Mouse (Mus musculus) forebrain, postnatal 0 days (tissue): ENCODE measurements around the gene Bicd2. TPM values are rescaled to one million over a fixed set of nuclear protein-coding genes. Genes with fewer than 3 reads are reported as not detected.

Experiments used
- ATAC-seq: fragments of 200-750 bp; cut with Nextera tagmentation; 2 replicates; pipeline ENCODE4 v1.8.0; 2017; ENCODE audit warnings: mild to moderate bottlenecking, moderate library complexity
- DNase-seq: peaks from one replicate; pipeline ENCODE4 v3.0.0-alpha.2; 2015
- H3K27ac ChIP-seq: fragments of 300-500 bp; sonication (generic); 2 replicates; pipeline ENCODE4 v1.5.1; 2014; ENCODE audit warnings: low read depth, mild to moderate bottlenecking, antibody characterized with exemption, low read length, moderate library complexity, mixed read lengths
- H3K27me3 ChIP-seq: fragments of 300-500 bp; sonication (generic); 2 replicates; pipeline ENCODE4 v1.6.1; 2014; ENCODE audit warnings: mild to moderate bottlenecking, low read length, mixed read lengths; ENCODE audit not compliant: insufficient read depth
- H3K36me3 ChIP-seq: fragments of 300-500 bp; sonication (generic); 2 replicates; pipeline ENCODE4 v1.6.1; 2014; ENCODE audit warnings: mild to moderate bottlenecking, moderate library complexity; ENCODE audit not compliant: insufficient read depth
- H3K4me1 ChIP-seq: fragments of 300-500 bp; sonication (generic); 2 replicates; pipeline ENCODE4 v1.6.1; 2014; ENCODE audit warnings: antibody characterized with exemption; ENCODE audit not compliant: insufficient read depth
- H3K4me2 ChIP-seq: fragments of 300-500 bp; sonication (generic); 2 replicates; pipeline ENCODE4 v1.6.1; 2014; ENCODE audit warnings: low read depth, mild to moderate bottlenecking, moderate library complexity
- H3K4me3 ChIP-seq: fragments of 300-500 bp; sonication (generic); 2 replicates; pipeline ENCODE4 v1.5.1; 2014; ENCODE audit warnings: low read depth, low read length, mixed read lengths
- H3K9ac ChIP-seq: fragments of 300-500 bp; sonication (generic); 2 replicates; pipeline ENCODE4 v1.6.1; 2014; ENCODE audit warnings: mild to moderate bottlenecking
- H3K9me3 ChIP-seq: fragments of 300-500 bp; sonication (generic); 2 replicates; pipeline ENCODE4 v1.6.1; 2016; ENCODE audit warnings: low read length
- CTCF ChIP-seq: sonication (generic); IDR thresholded peaks from 2 replicates; pipeline ENCODE4 v1.5.1; 2016; ENCODE audit warnings: antibody characterized with exemption, control low read depth, low read depth
- WGBS: fragments of 180-500 bp; shearing (Covaris S2); extraction: QIAGEN DNeasy Blood & Tissue Kit; methylation state at CpG from one replicate; pipeline ENCODE4 v1.1.7; 2014; 5-methylcytosine and 5-hydroxymethylcytosine counted together
- polyA plus RNA-seq: library from polyadenylated mRNA; unstranded; fragments of >200 nt; fragmentation: Nextera tagmentation; extraction: Ambion mirVana; gene quantifications from 2 replicates; pipeline ENCODE4 v1.2.1, GENCODE M21; 2015
- total RNA-seq: library from RNA; depleted of rRNA; stranded (reverse); fragments of >200 nt; gene quantifications from 2 replicates; pipeline ENCODE4 v1.2.3, GENCODE M21; 2014; rRNA removed

Bicd2 gene
- total RNA-seq (40.9 and 50.9 TPM in 2 replicates), polyA plus RNA-seq (20.8 and 23.7 TPM in 2 replicates)

DNA sequence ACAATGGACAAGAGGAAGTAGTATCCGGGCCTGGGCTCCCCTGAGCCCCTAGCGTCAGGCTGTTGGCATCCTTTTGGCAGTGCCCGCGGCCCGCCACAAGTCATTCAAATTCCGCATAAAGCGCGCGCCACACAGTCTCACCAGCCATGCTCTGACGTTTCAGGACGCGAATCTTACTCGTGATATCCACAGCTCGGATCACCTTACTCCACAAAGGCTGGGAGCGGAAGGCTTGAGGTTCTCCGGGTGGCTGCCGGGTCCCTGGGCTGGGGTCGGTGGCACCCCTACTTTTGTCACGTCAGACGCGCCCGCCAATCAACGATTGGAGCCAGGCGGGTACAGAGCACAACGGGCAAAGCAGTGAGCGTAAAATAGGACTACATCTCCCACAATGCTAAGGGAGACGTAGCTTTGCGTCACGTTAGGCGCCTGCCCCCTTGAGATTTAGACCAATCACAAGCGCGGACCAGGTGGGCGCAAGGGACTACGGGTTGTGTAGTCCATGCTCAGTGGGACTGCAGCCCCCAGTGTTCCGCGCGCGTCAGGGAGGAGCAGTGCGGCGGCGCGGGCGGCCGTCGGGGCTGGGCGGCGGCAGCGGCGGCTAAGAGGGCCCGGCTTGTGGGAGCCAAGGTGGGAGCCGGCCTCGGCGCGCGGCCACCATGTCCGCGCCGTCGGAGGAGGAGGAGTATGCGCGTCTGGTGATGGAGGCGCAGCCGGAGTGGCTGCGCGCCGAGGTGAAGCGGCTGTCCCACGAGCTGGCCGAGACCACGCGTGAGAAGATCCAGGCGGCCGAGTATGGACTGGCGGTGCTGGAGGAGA, at the start of gene Bicd2:
Gene Bicd2 (plus strand): TSS at position 574 of the 819 bp plus-strand sequence.
- ATAC-seq: peak; percentile 99
- peaks cover 26% of the 10 kb centered on the region; the same call in 1 of the 2 replicates for H3K4me1 ChIP-seq
- no peaks in the 10 kb centered on the region for H3K27me3 ChIP-seq
- peak; percentile 99 for DNase-seq
- WGBS: 2% methylated on average over 74 of the region's 74 CpGs
- H3K4me2 ChIP-seq: peak within 1 kb of the TSS; percentile 84
- H3K27ac ChIP-seq: peak within 1 kb of the TSS; percentile 85
- peak within 1 kb of the TSS; percentile 95 for H3K4me3 ChIP-seq
- no peaks in the 10 kb centered on the region for H3K9me3 ChIP-seq
- peak; percentile 58 for TF ChIP-seq CTCF
- H3K9ac ChIP-seq: peak within 1 kb of the TSS; percentile 87
- no peaks in the 10 kb centered on the region for H3K36me3 ChIP-seq

DNA sequence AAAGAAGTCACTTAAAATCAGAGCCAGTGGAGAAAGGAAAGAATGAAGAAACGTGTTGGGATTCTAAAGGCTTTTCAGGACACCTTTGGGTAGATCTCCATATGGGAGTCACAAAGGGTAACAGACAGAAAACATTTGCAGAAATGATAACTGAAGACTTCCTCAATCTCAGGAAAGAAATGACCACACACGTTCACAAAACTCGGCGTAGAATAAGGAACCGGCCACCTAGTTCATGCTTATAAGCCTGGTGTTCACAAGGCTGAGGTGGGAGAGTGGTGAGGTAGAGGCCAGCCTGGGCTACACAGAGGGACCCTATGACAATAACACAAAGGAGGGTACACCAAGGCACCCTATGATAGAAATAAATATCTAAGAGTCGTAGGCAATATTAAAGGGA, 49.4 kb upstream of the Bicd2 start:
- H3K9me3 ChIP-seq: no peaks in the 10 kb centered on the region
- no peaks in the 10 kb centered on the region for H3K4me1 ChIP-seq
- H3K27ac ChIP-seq: no peak overlapping the region
- H3K4me2 ChIP-seq: no peak overlapping the region
- no peak for TF ChIP-seq CTCF
- H3K27me3 ChIP-seq: no peaks in the 10 kb centered on the region
- no peak overlapping the region for H3K4me3 ChIP-seq
- no peak overlapping the region for H3K9ac ChIP-seq
- 94% methylated on average over 6 of the region's 6 CpGs for WGBS
- peaks cover 35% of the 10 kb centered on the region for H3K36me3 ChIP-seq
- ATAC-seq (no peak), DNase-seq (no peak)

DNA sequence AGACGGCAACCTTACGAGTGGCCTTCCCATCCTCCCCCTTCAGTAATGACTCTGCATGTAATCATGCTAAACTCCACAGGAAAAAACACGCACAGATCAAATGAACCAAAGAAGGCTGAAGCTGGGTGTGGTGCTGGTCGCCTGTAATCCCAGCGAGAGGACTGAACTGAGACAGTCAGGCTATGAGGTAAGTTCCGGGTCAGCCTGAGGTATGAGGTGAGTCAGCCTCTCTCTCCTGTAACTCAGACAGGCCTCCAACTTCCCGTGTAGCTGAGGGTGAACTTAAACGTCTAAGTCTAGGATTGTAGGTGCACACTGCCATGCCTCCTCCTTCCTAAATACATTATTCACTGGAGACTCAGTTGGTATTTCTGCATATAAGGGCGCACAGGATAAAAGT, 47.3 kb upstream of the Bicd2 start:
- no peaks in the 10 kb centered on the region for H3K4me1 ChIP-seq
- H3K27ac ChIP-seq: no peak overlapping the region

DNA sequence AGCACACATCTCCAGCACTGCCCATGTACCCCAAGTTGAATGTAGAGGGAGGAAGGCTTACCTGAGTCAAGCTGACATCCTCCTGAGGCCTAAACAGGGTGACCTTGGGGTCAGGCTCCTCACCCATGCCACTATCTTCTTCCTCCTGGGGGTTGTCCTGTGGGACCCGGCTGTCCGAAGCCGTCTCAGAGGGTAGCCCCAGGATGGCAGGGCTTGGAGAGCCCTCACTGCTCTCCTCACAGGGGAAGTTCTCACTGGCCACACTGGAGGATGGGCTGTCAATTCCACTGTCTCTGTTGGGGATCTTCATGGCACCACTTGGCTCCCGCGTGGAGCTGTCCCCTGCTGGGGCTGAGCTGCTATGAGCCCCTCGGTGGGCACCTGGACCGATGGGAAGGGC, 45.1 kb upstream of the Bicd2 start:
- 83% methylated on average over 7 of the region's 7 CpGs for WGBS
- no peak for ATAC-seq
- DNase-seq: no peak
- no peak overlapping the region for H3K27ac ChIP-seq
- no peaks in the 10 kb centered on the region for H3K4me1 ChIP-seq
- no peaks in the 10 kb centered on the region for H3K9me3 ChIP-seq
- H3K4me2 ChIP-seq: no peak overlapping the region
- TF ChIP-seq CTCF: no peak
- H3K27me3 ChIP-seq: no peaks in the 10 kb centered on the region
- H3K4me3 ChIP-seq: no peak overlapping the region
- H3K36me3 ChIP-seq: peaks cover 17% of the 10 kb centered on the region
- no peak overlapping the region for H3K9ac ChIP-seq

More for the DNA sequence above, 47.3 kb upstream of the Bicd2 start:
- H3K27me3 ChIP-seq: no peaks in the 10 kb centered on the region
- H3K4me3 ChIP-seq: no peak overlapping the region
- ATAC-seq (no peak), DNase-seq (no peak)
- no peak for TF ChIP-seq CTCF
- WGBS: 89% methylated on average over 9 of the region's 9 CpGs
- no peak overlapping the region for H3K9ac ChIP-seq
- no peaks in the 10 kb centered on the region for H3K9me3 ChIP-seq
- H3K4me2 ChIP-seq: no peak overlapping the region
- peaks cover 21% of the 10 kb centered on the region for H3K36me3 ChIP-seq

DNA sequence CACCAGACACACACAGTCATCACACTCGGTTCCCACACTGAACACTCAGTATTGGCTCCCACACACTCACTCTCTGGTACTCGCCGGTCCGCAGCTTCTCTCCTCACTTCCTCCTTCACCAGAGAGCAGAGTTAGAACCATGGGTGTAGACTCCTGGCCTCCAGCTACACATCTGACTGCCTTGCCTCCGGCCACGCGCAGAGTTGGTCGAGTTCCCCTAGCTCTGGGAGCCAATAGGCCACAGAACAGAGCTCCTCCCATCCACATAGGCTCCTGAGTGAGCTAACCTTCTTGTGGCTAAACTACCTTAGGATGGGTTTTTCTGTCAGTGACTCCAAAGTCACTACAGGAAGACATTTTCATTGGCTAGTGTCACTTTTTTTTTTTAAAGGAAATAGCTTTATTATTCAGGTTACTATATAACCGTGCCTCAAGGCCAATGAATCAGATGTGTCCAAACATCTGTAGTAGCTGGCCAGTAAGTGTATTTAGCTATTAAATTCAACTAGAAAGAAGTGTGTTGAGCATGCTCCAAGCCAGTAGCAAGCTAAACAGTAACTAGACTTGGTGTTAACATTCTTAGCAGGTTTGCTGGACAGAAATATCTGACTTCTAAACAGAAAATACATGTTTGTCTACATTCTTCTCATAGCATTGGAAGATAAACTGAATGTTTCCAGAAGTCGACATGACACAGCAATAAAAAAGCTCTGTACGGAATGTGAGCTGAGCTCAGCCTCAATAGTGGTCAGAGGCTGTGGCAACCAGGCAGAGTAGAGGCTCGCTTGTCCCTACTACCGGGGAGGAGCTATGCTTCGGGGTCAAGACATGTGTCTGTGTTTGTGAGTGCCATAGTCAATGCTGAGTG, 42.6 kb upstream of the Bicd2 start:
- Histone ChIP-seq H3K27me3 (no peaks in the 10 kb centered on the region), H3K4me3 (no peak overlapping the region), H3K9ac (no peak overlapping the region), H3K27ac (no peak overlapping the region), H3K4me2 (no peak overlapping the region), H3K36me3 (peaks cover 14% of the 10 kb centered on the region), H3K4me1 (no peaks in the 10 kb centered on the region), H3K9me3 (no peaks in the 10 kb centered on the region)
- no peak for TF ChIP-seq CTCF
- ATAC-seq: no peak
- WGBS: 89% methylated on average over 14 of the region's 14 CpGs
- no peak for DNase-seq

DNA sequence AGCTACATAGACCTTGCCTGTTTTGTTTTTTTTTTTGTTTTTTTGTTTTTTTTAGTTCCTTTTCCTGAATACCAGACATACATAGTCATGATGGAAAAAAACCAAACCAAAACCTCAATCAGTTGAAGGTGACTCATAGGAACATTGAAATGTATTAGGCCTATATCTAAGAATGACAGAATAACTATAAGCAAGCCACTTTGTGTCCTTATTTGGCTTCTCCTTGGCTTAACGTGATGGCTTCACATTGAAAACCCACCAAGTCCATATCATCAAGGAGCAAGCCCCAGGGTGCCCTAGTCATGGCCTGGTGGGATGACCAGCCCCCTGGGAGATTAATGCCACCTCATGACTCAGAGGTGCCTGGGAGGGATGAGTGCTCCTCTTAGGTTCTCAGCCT, 40.6 kb upstream of the Bicd2 start:
- H3K36me3 ChIP-seq: peaks cover 14% of the 10 kb centered on the region
- no peak overlapping the region for H3K4me2 ChIP-seq
- no peak overlapping the region for H3K4me3 ChIP-seq
- no peaks in the 10 kb centered on the region for H3K4me1 ChIP-seq
- no peak for DNase-seq
- no peak for TF ChIP-seq CTCF
- no peak for ATAC-seq
- H3K27ac ChIP-seq: no peak overlapping the region
- H3K9me3 ChIP-seq: no peaks in the 10 kb centered on the region
- WGBS: 90% methylated on average over 1 of the region's 1 CpGs
- H3K27me3 ChIP-seq: no peaks in the 10 kb centered on the region
- H3K9ac ChIP-seq: no peak overlapping the region
